Mouse (Mus musculus): ENCODE data around the gene Mb. TPM values are rescaled to one million over a fixed set of nuclear protein-coding genes. Genes with fewer than 3 reads are reported as not detected.

Mb gene
- polyA plus RNA-seq, 1 experiment from 2014 or later, result 1.7 TPM

- peaks cover 9% of the 10 kb centered on the region for H3K4me1 ChIP-seq
- no peak for ATAC-seq (ENCODE audit: insufficient number of reproducible peaks, insufficient read depth, low FRiP score, low TSS enrichment, low read depth)
- no peak overlapping the region for H3K4me2 ChIP-seq
- no peaks in the 10 kb centered on the region for H3K36me3 ChIP-seq
- H3K4me3 ChIP-seq, result no peak overlapping the region
- no peak overlapping the region for H3K27ac ChIP-seq
- no peak overlapping the region for H3K9ac ChIP-seq
- H3K27me3 ChIP-seq, result no peaks in the 10 kb centered on the region
- WGBS, result 93% methylated on average over 6 of the region's 6 CpGs
- H3K9me3 ChIP-seq, result no peaks in the 10 kb centered on the region
Measured at GRCm38 (mm10) chr15:77008851-77009250, 41.6 kb downstream of the Mb start.

- Histone ChIP-seq H3K4me3 (no peak overlapping the region), H3K4me1 (peaks cover 4% of the 10 kb centered on the region), H3K9me3 (no peaks in the 10 kb centered on the region; the same call in 1 of the 2 replicates), H3K27me3 (peaks cover 9% of the 10 kb centered on the region), H3K27ac (no peak overlapping the region), H3K9ac (no peak overlapping the region), H3K4me2 (no peak overlapping the region), H3K36me3 (no peaks in the 10 kb centered on the region)
- 18% methylated on average over 3 of the region's 3 CpGs for WGBS
- no peak for ATAC-seq (ENCODE audit: insufficient number of reproducible peaks, insufficient read depth, low FRiP score, low TSS enrichment, low read depth)
Measured at GRCm38 (mm10) chr15:77003868-77004215, 46.6 kb downstream of the Mb start.

GRCm38 (mm10) chr15:77003173-77003867 lies 47.1 kb downstream of the Mb start:
- Histone ChIP-seq H3K4me2 (no peak overlapping the region), H3K27ac (no peak overlapping the region), H3K9me3 (no peaks in the 10 kb centered on the region; the same call in 1 of the 2 replicates), H3K9ac (no peak overlapping the region), H3K27me3 (peaks cover 14% of the 10 kb centered on the region), H3K4me3 (no peak overlapping the region), H3K4me1 (peaks cover 7% of the 10 kb centered on the region), H3K36me3 (no peaks in the 10 kb centered on the region)
- ATAC-seq (ENCODE audit: insufficient number of reproducible peaks, insufficient read depth, low FRiP score, low TSS enrichment, low read depth), result no peak
- 84% methylated on average over 3 of the region's 3 CpGs for WGBS

- 42% methylated on average over 21 of the region's 21 CpGs for WGBS
- ATAC-seq (ENCODE audit: insufficient number of reproducible peaks, insufficient read depth, low FRiP score, low TSS enrichment, low read depth), result no peak
- peak overlapping the region; percentile 57 for H3K9ac ChIP-seq
- H3K9me3 ChIP-seq, result no peaks in the 10 kb centered on the region; the same call in 1 of the 2 replicates
- peaks cover 16% of the 10 kb centered on the region for H3K27me3 ChIP-seq
- peak overlapping the region; percentile 37; the same call in 1 of the 2 replicates for H3K4me2 ChIP-seq
- H3K4me3 ChIP-seq, result no peak overlapping the region
- peaks cover 11% of the 10 kb centered on the region for H3K4me1 ChIP-seq
- H3K27ac ChIP-seq, result no peak overlapping the region
- H3K36me3 ChIP-seq, result no peaks in the 10 kb centered on the region
Measured at GRCm38 (mm10) chr15:76998878-76999588, 51.4 kb downstream of the Mb start.

- Histone ChIP-seq H3K9ac (no peak overlapping the region), H3K4me1 (peaks cover 11% of the 10 kb centered on the region), H3K36me3 (no peaks in the 10 kb centered on the region), H3K4me2 (no peak overlapping the region), H3K4me3 (no peak overlapping the region), H3K27me3 (peaks cover 16% of the 10 kb centered on the region), H3K9me3 (no peaks in the 10 kb centered on the region; the same call in 1 of the 2 replicates), H3K27ac (no peak overlapping the region)
- WGBS, result 72% methylated on average over 2 of the region's 2 CpGs
- no peak for ATAC-seq (ENCODE audit: insufficient number of reproducible peaks, insufficient read depth, low FRiP score, low TSS enrichment, low read depth)
Measured at GRCm38 (mm10) chr15:76998048-76998447, 52.4 kb downstream of the Mb start.

- Histone ChIP-seq H3K4me2 (no peak overlapping the region), H3K36me3 (no peaks in the 10 kb centered on the region), H3K4me3 (no peak overlapping the region), H3K27me3 (peaks cover 12% of the 10 kb centered on the region), H3K9ac (no peak overlapping the region), H3K9me3 (no peaks in the 10 kb centered on the region; the same call in 1 of the 2 replicates), H3K4me1 (peaks cover 11% of the 10 kb centered on the region), H3K27ac (no peak overlapping the region)
- ATAC-seq (ENCODE audit: insufficient number of reproducible peaks, insufficient read depth, low FRiP score, low TSS enrichment, low read depth), result no peak
- 45% methylated on average over 3 of the region's 3 CpGs for WGBS
Measured at GRCm38 (mm10) chr15:76994413-76994812, 56.1 kb downstream of the Mb start.

GRCm38 (mm10) chr15:76987542-76988094 lies 62.9 kb downstream of the Mb start:
- Histone ChIP-seq H3K27ac (no peak overlapping the region), H3K27me3 (no peaks in the 10 kb centered on the region), H3K4me1 (peaks cover 17% of the 10 kb centered on the region), H3K36me3 (no peaks in the 10 kb centered on the region), H3K4me3 (peak overlapping the region; percentile 48), H3K9me3 (no peaks in the 10 kb centered on the region), H3K4me2 (peak overlapping the region; percentile 68), H3K9ac (peak overlapping the region; percentile 49)
- WGBS, result 6% methylated on average over 21 of the region's 21 CpGs
- ATAC-seq (ENCODE audit: insufficient number of reproducible peaks, insufficient read depth, low FRiP score, low TSS enrichment, low read depth), result peak; percentile 70; the same call in 1 of the 2 replicates

GRCm38 (mm10) chr15:76987137-76987536 lies 63.3 kb downstream of the Mb start:
- Histone ChIP-seq H3K27me3 (no peaks in the 10 kb centered on the region), H3K9ac (peak overlapping the region; percentile 49), H3K9me3 (no peaks in the 10 kb centered on the region), H3K4me3 (peak overlapping the region; percentile 48), H3K4me2 (peak overlapping the region; percentile 68), H3K27ac (no peak overlapping the region), H3K36me3 (no peaks in the 10 kb centered on the region), H3K4me1 (peaks cover 17% of the 10 kb centered on the region)
- no peak for ATAC-seq (ENCODE audit: insufficient number of reproducible peaks, insufficient read depth, low FRiP score, low TSS enrichment, low read depth)
- WGBS, result 16% methylated on average over 11 of the region's 11 CpGs

- Histone ChIP-seq H3K9ac (no peak overlapping the region), H3K4me2 (no peak overlapping the region), H3K27me3 (no peaks in the 10 kb centered on the region), H3K9me3 (no peaks in the 10 kb centered on the region), H3K27ac (no peak overlapping the region), H3K4me3 (no peak overlapping the region), H3K4me1 (peaks cover 12% of the 10 kb centered on the region), H3K36me3 (no peaks in the 10 kb centered on the region)
- 55% methylated on average over 3 of the region's 3 CpGs for WGBS
- ATAC-seq (ENCODE audit: insufficient number of reproducible peaks, insufficient read depth, low FRiP score, low TSS enrichment, low read depth), result no peak
Measured at GRCm38 (mm10) chr15:76982745-76983144, 67.7 kb downstream of the Mb start.

GRCm38 (mm10) chr15:76979799-76980198 lies 70.7 kb downstream of the Mb start:
- 78% methylated on average over 4 of the region's 4 CpGs for WGBS
- H3K4me1 ChIP-seq, result peaks cover 14% of the 10 kb centered on the region
- ATAC-seq (ENCODE audit: insufficient number of reproducible peaks, insufficient read depth, low FRiP score, low TSS enrichment, low read depth), result no peak
- no peak overlapping the region for H3K4me3 ChIP-seq
- no peaks in the 10 kb centered on the region for H3K36me3 ChIP-seq
- no peak overlapping the region for H3K9ac ChIP-seq
- H3K27me3 ChIP-seq, result no peaks in the 10 kb centered on the region
- no peak overlapping the region for H3K4me2 ChIP-seq
- no peaks in the 10 kb centered on the region for H3K9me3 ChIP-seq
- no peak overlapping the region for H3K27ac ChIP-seq

GRCm38 (mm10) chr15:76976619-76977018 lies 73.9 kb downstream of the Mb start:
- Histone ChIP-seq H3K27ac (peak overlapping the region; percentile 28), H3K9me3 (no peaks in the 10 kb centered on the region), H3K27me3 (no peaks in the 10 kb centered on the region), H3K4me3 (no peak overlapping the region), H3K4me2 (no peak overlapping the region), H3K4me1 (peaks cover 24% of the 10 kb centered on the region), H3K9ac (no peak overlapping the region), H3K36me3 (no peaks in the 10 kb centered on the region)
- WGBS, result 37% methylated on average over 5 of the region's 5 CpGs
- ATAC-seq (ENCODE audit: insufficient number of reproducible peaks, insufficient read depth, low FRiP score, low TSS enrichment, low read depth), result no peak

Measured in embryonic facial prominence, embryonic 13.5 days (tissue).